Mouse (Mus musculus) urinary bladder, postnatal 36 days (tissue): ENCODE measurements around the gene Egfl6.

Experiments
- DNase-seq, 2 experiments: peaks; one replicate each; pipeline ENCODE4 v3.0.0; 2022; ENCODE audit warnings: low spot score in 2 of 2, mixed read lengths in 1 of 2

Gene Egfl6

GRCm38 (mm10) chrX:166516631-166517030 is 68.9 kb downstream of the Egfl6 start:
- no peak for DNase-seq

- DNase-seq = no peak
These were observed 69.6 kb downstream of the Egfl6 start for GRCm38 (mm10) chrX:166515923-166516322.

- peak in 1 of 2 experiments; percentile 18 for DNase-seq
These were observed 71.5 kb downstream of the Egfl6 start for GRCm38 (mm10) chrX:166514035-166514434.

GRCm38 (mm10) chrX:166512071-166512470 is 73.4 kb downstream of the Egfl6 start:
- DNase-seq = no peak

GRCm38 (mm10) chrX:166511107-166511506 is 74.4 kb downstream of the Egfl6 start:
- no peak for DNase-seq

GRCm38 (mm10) chrX:166509761-166510738 is 75.5 kb downstream of the Egfl6 start:
- peak; percentile 77 to 91 for DNase-seq

GRCm38 (mm10) chrX:166504421-166504820 is 81.1 kb downstream of the Egfl6 start:
- DNase-seq = no peak

GRCm38 (mm10) chrX:166499496-166500190 is 85.9 kb downstream of the Egfl6 start:
- no peak for DNase-seq

GRCm38 (mm10) chrX:166497771-166498170 is 87.7 kb downstream of the Egfl6 start:
- DNase-seq = no peak

- no peak for DNase-seq
These were observed 90.5 kb downstream of the Egfl6 start for GRCm38 (mm10) chrX:166495052-166495451.

GRCm38 (mm10) chrX:166479365-166479983 is 106.0 kb downstream of the Egfl6 start, which contains the start of gene Rab9:
Rab9 (minus strand) TSS chrX:166479867.
- DNase-seq = peak; percentile 83 to 91

- peak; percentile 9 to 38 for DNase-seq
These were observed 106.7 kb downstream of the Egfl6 start for GRCm38 (mm10) chrX:166478631-166479364.

GRCm38 (mm10) chrX:166477393-166477792 is 108.1 kb downstream of the Egfl6 start:
- DNase-seq = no peak
